Mouse (Mus musculus) forebrain, embryonic 10.5 days (tissue): ENCODE results near the gene Cntnap2. TPM values are rescaled to one million over a fixed set of nuclear protein-coding genes. Genes with fewer than 3 reads are reported as not detected.
A peak's percentile ranks its signal among the peaks of the same experiment; 100 is the strongest.
"Not testable (repeated sequence)": the region's sequence is repeated elsewhere in the genome, so short reads cannot be mapped to it uniquely, and the experiment has no call there.

Experiments
- DNase-seq: peaks from one replicate; pipeline ENCODE4 v3.0.0-alpha.2; 2017; ENCODE audit warnings: low spot score; ENCODE audit errors: extremely low spot score
- H3K27ac ChIP-seq: fragments of 300-500 bp; sonication (generic); 2 replicates; pipeline ENCODE4 v1.5.1; 2016; ENCODE audit warnings: mild to moderate bottlenecking
- H3K27me3 ChIP-seq: fragments of 300-500 bp; sonication (generic); 2 replicates; pipeline ENCODE4 v1.6.1; 2016; ENCODE audit warnings: mild to moderate bottlenecking; ENCODE audit not compliant: poor library complexity, severe bottlenecking
- H3K36me3 ChIP-seq: fragments of 300-500 bp; sonication (generic); replicated peaks from 2 replicates; pipeline ENCODE4 v1.6.1; 2016; ENCODE audit warnings: mild to moderate bottlenecking, moderate library complexity
- H3K4me1 ChIP-seq: fragments of 300-500 bp; sonication (generic); 2 replicates; pipeline ENCODE4 v1.6.1; 2016
- H3K4me3 ChIP-seq: fragments of 300-500 bp; sonication (generic); 2 replicates; pipeline ENCODE4 v1.5.1; 2016; ENCODE audit warnings: mild to moderate bottlenecking, moderate library complexity
- H3K9me3 ChIP-seq: fragments of 300-500 bp; sonication (generic); 2 replicates; pipeline ENCODE4 v1.6.1; 2016; ENCODE audit warnings: mild to moderate bottlenecking, moderate library complexity
- WGBS: fragments of 180-500 bp; shearing (Covaris S2); methylation state at CpG from one replicate; pipeline ENCODE4 v1.1.7; 2016; 5-methylcytosine and 5-hydroxymethylcytosine counted together
- polyA plus RNA-seq: library from polyadenylated mRNA; unstranded; fragments of >200 nt; fragmentation: Nextera tagmentation; extraction: Ambion mirVana; gene quantifications from 2 replicates; pipeline ENCODE4 v1.2.1, GENCODE M21; 2016

Cntnap2 gene
- polyA plus RNA-seq, 1 experiment from 2014 or later: 89.3 TPM

GRCm38 (mm10) chr6:47192478-47192877, 2133.3 kb downstream of the Cntnap2 start:
- 86% methylated on average over 9 of the region's 9 CpGs for WGBS

GRCm38 (mm10) chr6:47197570-47197969, 2138.4 kb downstream of the Cntnap2 start:
- Histone ChIP-seq H3K4me3 (no peak overlapping the region), H3K4me1 (peaks cover 34% of the 10 kb centered on the region), H3K27ac (peak overlapping the region; percentile 79), H3K9me3 (0 out of 2 replicates have a peak, but pooled peaks cover 4% of the 10 kb centered on the region), H3K36me3 (no peaks in the 10 kb centered on the region), H3K27me3 (no peaks in the 10 kb centered on the region)
- no peak for DNase-seq

More at GRCm38 (mm10) chr6:47192478-47192877, 2133.3 kb downstream of the Cntnap2 start:
- Histone ChIP-seq H3K4me1 (peaks cover 20% of the 10 kb centered on the region), H3K36me3 (no peaks in the 10 kb centered on the region), H3K27me3 (no peaks in the 10 kb centered on the region), H3K9me3 (no peaks in the 10 kb centered on the region), H3K4me3 (no peak overlapping the region), H3K27ac (peak overlapping the region; percentile 58; the same call in 1 of the 2 replicates)
- no peak for DNase-seq

GRCm38 (mm10) chr6:47200671-47201070, 2141.5 kb downstream of the Cntnap2 start:
- DNase-seq: no peak
- Histone ChIP-seq H3K4me1 (peaks cover 34% of the 10 kb centered on the region), H3K27ac (no peak overlapping the region), H3K4me3 (no peak overlapping the region), H3K36me3 (no peaks in the 10 kb centered on the region), H3K9me3 (0 out of 2 replicates have a peak, but pooled peaks cover 4% of the 10 kb centered on the region), H3K27me3 (no peaks in the 10 kb centered on the region)

- WGBS: 86% methylated on average over 1 of the region's 1 CpGs
- Histone ChIP-seq H3K27ac (no peak overlapping the region), H3K4me3 (no peak overlapping the region), H3K36me3 (no peaks in the 10 kb centered on the region), H3K9me3 (no peaks in the 10 kb centered on the region), H3K4me1 (no peaks in the 10 kb centered on the region), H3K27me3 (no peaks in the 10 kb centered on the region)
- DNase-seq: no peak
These were observed 2148.9 kb downstream of the Cntnap2 start for GRCm38 (mm10) chr6:47208031-47208430.

- Histone ChIP-seq H3K36me3 (no peaks in the 10 kb centered on the region), H3K4me3 (no peak overlapping the region), H3K27ac (no peak overlapping the region), H3K9me3 (no peaks in the 10 kb centered on the region), H3K27me3 (no peaks in the 10 kb centered on the region), H3K4me1 (no peaks in the 10 kb centered on the region)
- DNase-seq: no peak
These were observed 2155.6 kb downstream of the Cntnap2 start for GRCm38 (mm10) chr6:47214731-47215130.

- not testable (repeated sequence) for H3K9me3 ChIP-seq, H3K36me3 ChIP-seq, DNase-seq, H3K27me3 ChIP-seq, H3K27ac ChIP-seq, H3K4me3 ChIP-seq
- peaks cover 31% of the 10 kb centered on the region for H3K4me1 ChIP-seq
- 76% methylated on average over 1 of the region's 1 CpGs for WGBS
These were observed 2164.4 kb downstream of the Cntnap2 start for GRCm38 (mm10) chr6:47223578-47223977.

GRCm38 (mm10) chr6:47225391-47225790, 2166.2 kb downstream of the Cntnap2 start:
- H3K4me1 ChIP-seq: peaks cover 35% of the 10 kb centered on the region
- not testable (repeated sequence) for H3K27ac ChIP-seq, H3K36me3 ChIP-seq, H3K27me3 ChIP-seq, DNase-seq, H3K9me3 ChIP-seq, H3K4me3 ChIP-seq
- WGBS: 83% methylated on average over 3 of the region's 3 CpGs

GRCm38 (mm10) chr6:47227601-47228000, 2168.4 kb downstream of the Cntnap2 start:
- H3K36me3 ChIP-seq: no peaks in the 10 kb centered on the region

GRCm38 (mm10) chr6:47228676-47229317, 2169.6 kb downstream of the Cntnap2 start:
- Histone ChIP-seq H3K36me3 (no peaks in the 10 kb centered on the region), H3K27ac (peak overlapping the region; percentile 67; the same call in 1 of the 2 replicates), H3K27me3 (no peaks in the 10 kb centered on the region), H3K9me3 (no peaks in the 10 kb centered on the region), H3K4me1 (peaks cover 38% of the 10 kb centered on the region), H3K4me3 (no peak overlapping the region)
- DNase-seq: no peak
- 73% methylated on average over 7 of the region's 7 CpGs for WGBS

More at GRCm38 (mm10) chr6:47227601-47228000, 2168.4 kb downstream of the Cntnap2 start:
- Histone ChIP-seq H3K9me3 (no peaks in the 10 kb centered on the region), H3K4me3 (no peak overlapping the region), H3K27me3 (no peaks in the 10 kb centered on the region), H3K27ac (0 out of 2 replicates have a peak overlapping the region, but pooled peaks have one; percentile 30), H3K4me1 (peaks cover 38% of the 10 kb centered on the region)
- DNase-seq: no peak
- 44% methylated on average over 3 of the region's 3 CpGs for WGBS

- WGBS: 83% methylated on average over 6 of the region's 6 CpGs
- Histone ChIP-seq H3K36me3 (no peaks in the 10 kb centered on the region), H3K9me3 (no peaks in the 10 kb centered on the region), H3K27ac (peak overlapping the region; percentile 15; the same call in 1 of the 2 replicates), H3K4me1 (peaks cover 33% of the 10 kb centered on the region), H3K4me3 (no peak overlapping the region), H3K27me3 (no peaks in the 10 kb centered on the region)
- no peak for DNase-seq
These were observed 2172.4 kb downstream of the Cntnap2 start for GRCm38 (mm10) chr6:47231513-47231912.

- Histone ChIP-seq H3K36me3 (no peaks in the 10 kb centered on the region), H3K27me3 (no peaks in the 10 kb centered on the region; the same call in 1 of the 2 replicates), H3K27ac (peak overlapping the region; percentile 91), H3K9me3 (no peaks in the 10 kb centered on the region), H3K4me3 (peak overlapping the region; percentile 19; the same call in 1 of the 2 replicates), H3K4me1 (peaks cover 74% of the 10 kb centered on the region)
- DNase-seq: peak; percentile 81
- 3% methylated on average over 3 of the region's 3 CpGs for WGBS
These were observed 2180.3 kb downstream of the Cntnap2 start for GRCm38 (mm10) chr6:47239376-47239921.

GRCm38 (mm10) chr6:47241379-47241778, 2182.2 kb downstream of the Cntnap2 start:
- no peak for DNase-seq
- Histone ChIP-seq H3K36me3 (no peaks in the 10 kb centered on the region), H3K4me1 (peaks cover 86% of the 10 kb centered on the region), H3K4me3 (no peak overlapping the region), H3K27ac (peak overlapping the region; percentile 66; the same call in 1 of the 2 replicates), H3K9me3 (no peaks in the 10 kb centered on the region), H3K27me3 (no peaks in the 10 kb centered on the region; the same call in 1 of the 2 replicates)

GRCm38 (mm10) chr6:47243863-47244606, 2184.9 kb downstream of the Cntnap2 start:
- no peaks in the 10 kb centered on the region for H3K9me3 ChIP-seq
- peak overlapping the region; percentile 92 for H3K27ac ChIP-seq
- H3K4me1 ChIP-seq: peaks cover 92% of the 10 kb centered on the region
- H3K4me3 ChIP-seq: peak overlapping the region; percentile 63
- H3K36me3 ChIP-seq: peaks cover 25% of the 10 kb centered on the region
- peak; percentile 75 for DNase-seq
- no peaks in the 10 kb centered on the region; the same call in 1 of the 2 replicates for H3K27me3 ChIP-seq
- 15% methylated on average over 6 of the region's 6 CpGs for WGBS
